9 mouse cellular contexts compared by ENCODE assay signal in the genomic region with DNA sequence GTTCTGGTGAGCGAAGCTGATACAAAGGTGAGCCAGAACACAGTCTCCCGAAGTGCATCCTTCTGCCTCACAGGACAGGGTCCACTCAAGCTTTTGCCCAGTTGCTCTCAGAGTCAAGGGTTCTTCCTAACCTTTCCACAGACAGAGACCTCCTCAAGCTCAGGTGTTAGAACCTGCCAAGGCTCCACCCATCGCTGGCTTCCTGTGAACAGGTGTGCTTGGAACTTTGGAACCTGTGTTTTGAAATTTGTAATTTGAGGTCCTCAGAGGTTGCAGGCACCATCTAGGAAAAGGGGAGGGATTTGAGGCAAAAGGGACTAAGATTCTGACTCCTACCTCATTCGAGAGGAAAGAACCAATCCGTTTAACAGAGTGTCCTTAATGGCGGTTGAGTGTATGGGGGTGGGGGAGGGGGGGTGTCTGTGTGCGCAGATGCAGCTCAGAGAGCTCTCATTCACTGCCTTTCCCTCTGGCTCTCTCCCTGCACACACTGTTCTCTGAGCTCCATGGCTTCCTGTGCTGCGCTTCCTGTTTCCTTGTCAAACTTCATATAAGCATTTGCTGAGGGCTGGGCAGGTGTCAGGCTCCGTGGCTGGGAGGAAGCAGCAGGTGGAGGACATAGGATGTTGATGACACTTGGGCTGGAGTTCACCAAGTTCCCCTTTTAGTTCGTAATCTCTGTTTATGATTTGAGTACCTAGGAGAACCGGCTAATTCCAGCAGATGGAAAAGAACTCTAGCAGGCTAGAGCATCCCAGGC.
A peak's percentile ranks its signal among the peaks of the same experiment; 100 is the strongest.
DNase-seq lines count a peak whose midpoint lies in the region; ATAC-seq lines count a peak whose summit lies in the region.
"Had no signal": no experiment of that assay in that cellular context is flagged by ENCODE, and none has a peak within 500 bp of the region (broad histone marks: within the 10 kb centered on the region; RNA-seq: fewer than 3 reads in every experiment).

No protein-coding gene starts in this region.

- H3K36me3 ChIP-seq in stomach, embryonic 16.5 days (ENCODE audit: control insufficient read depth, insufficient read depth, low read length) = no peaks in the 10 kb centered on the region
- H3K36me3 ChIP-seq: midbrain, embryonic 13.5 days had no signal

- peaks cover 12% of the 10 kb centered on the region; the same call in 1 of the 2 replicates for H3K4me1 ChIP-seq in stomach, embryonic 16.5 days (ENCODE audit: control insufficient read depth, insufficient read depth, low read length)

- intact Hi-C loops in gastrocnemius, postnatal 14 days (cut with DNase I; ENCODE audit: low total_unique reads) = loop anchor here (10.0 kb wide), 1 partner anchor 198 kb away; a partner anchor contains a TSS

- H3K27me3 ChIP-seq in stomach, embryonic 16.5 days (ENCODE audit: control insufficient read depth, insufficient read depth, low read length) = no peaks in the 10 kb centered on the region

- H3K9ac ChIP-seq in stomach, embryonic 16.5 days (ENCODE audit: low read length) = no peak overlapping the region
- H3K9ac ChIP-seq: midbrain, embryonic 13.5 days had no signal

- no peak overlapping the region for H3K4me2 ChIP-seq in stomach, embryonic 16.5 days (ENCODE audit: low read depth, low read length)
- H3K4me2 ChIP-seq: midbrain, embryonic 13.5 days had no signal

- H3K27ac ChIP-seq in stomach, embryonic 16.5 days (ENCODE audit: low read length) = no peak overlapping the region
- H3K27ac ChIP-seq: midbrain, embryonic 13.5 days had no signal

- peak; percentile 43 for DNase-seq in gastrocnemius, postnatal 25 days
- DNase-seq in gastrocnemius, postnatal 14 days = no peak
- peak; percentile 33 for DNase-seq in lung, postnatal 10 days
- DNase-seq in embryo, embryonic 11 days = no peak
- DNase-seq in frontal cortex, postnatal 10 days (ENCODE audit: low spot score in 2 of 2) = no peak
- DNase-seq in kidney, postnatal 36 days = no peak

- no peak overlapping the region for H3K4me3 ChIP-seq in stomach, embryonic 16.5 days (replicated peaks; ENCODE audit: low read length)
- H3K4me3 ChIP-seq: midbrain, embryonic 13.5 days had no signal

- WGBS in stomach, embryonic 16.5 days = 54% methylated on average over 11 of the region's 11 CpGs

- no peaks in the 10 kb centered on the region for H3K9me3 ChIP-seq in stomach, embryonic 16.5 days (replicated peaks; ENCODE audit: control insufficient read depth, low read length)
- H3K9me3 ChIP-seq: midbrain, embryonic 13.5 days had no signal

- peak; percentile 68 for ATAC-seq in activated CD4-positive, CD25-positive, alpha-beta regulatory T cell, adult 4 months
- peak; percentile 27; the same call in 1 of the 2 replicates for ATAC-seq in stomach, embryonic 16.5 days (ENCODE audit: insufficient read depth, low FRiP score)

Comparison
In these comparisons a context has a peak if more than half of its experiments do, and no peak if none do; other contexts are left out.
1. DNase-seq: peak in gastrocnemius, postnatal 25 days (single experiment) and lung, postnatal 10 days (single experiment); none in gastrocnemius, postnatal 14 days (single experiment), embryo, embryonic 11 days (single experiment), frontal cortex, postnatal 10 days (0 of 2) and kidney, postnatal 36 days (0 of 2).